17 mouse cellular contexts compared by ENCODE assay signal in the genomic region with DNA sequence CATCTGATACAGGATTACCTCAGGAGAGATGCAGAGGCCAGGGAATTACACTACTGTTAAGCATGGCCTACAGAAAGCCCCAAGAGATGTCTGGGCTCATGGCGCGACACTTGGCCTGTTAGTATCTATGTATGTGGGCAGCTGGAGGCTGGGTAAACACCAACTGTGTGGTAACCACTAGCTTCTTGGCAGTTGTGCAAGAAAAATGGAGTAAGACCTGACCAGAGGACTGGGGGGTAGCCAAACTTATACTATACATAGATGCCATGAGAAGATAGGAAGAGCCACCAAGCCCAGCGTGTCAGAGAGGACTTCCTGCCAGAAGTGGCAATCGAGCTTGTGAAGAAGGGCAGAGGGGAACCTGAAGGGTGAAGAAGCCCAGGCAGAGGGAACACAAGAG. TPM values are rescaled to one million over a fixed set of nuclear protein-coding genes. Genes with fewer than 3 reads are reported as not detected.
DNase-seq lines count a peak whose midpoint lies in the region; ATAC-seq and TF ChIP-seq lines count a peak whose summit lies in the region.
"Had no signal": no experiment of that assay in that cellular context is flagged by ENCODE, and none has a peak within 500 bp of the region (broad histone marks: within the 10 kb centered on the region; RNA-seq: fewer than 3 reads in every experiment).

No protein-coding gene starts in this region.

- intact Hi-C loops in left cerebral cortex, adult 2 months (cut with DNase I) = loop anchor here (5.0 kb wide), 1 partner anchor 40 kb away; no protein-coding TSS in a partner anchor

- TF ChIP-seq EP300 in stomach, postnatal 0 days (optimal IDR thresholded peaks at IDR 0.05) = no peak

- WGBS in liver, embryonic 11.5 days = 76% methylated on average over 4 of the region's 4 CpGs
- 59% methylated on average over 4 of the region's 4 CpGs for WGBS in liver, embryonic 12.5 days (ENCODE audit: insufficient replicate concordance)
- 91% methylated on average over 4 of the region's 4 CpGs for WGBS in stomach, postnatal 0 days

- no peaks in the 10 kb centered on the region for H3K9me3 ChIP-seq in liver, embryonic 11.5 days (ENCODE audit: control insufficient read depth, low read length)
- H3K9me3 ChIP-seq in liver, embryonic 12.5 days (replicated peaks) = no peaks in the 10 kb centered on the region
- H3K9me3 ChIP-seq in stomach, postnatal 0 days (ENCODE audit: control insufficient read depth, low read length) = no peaks in the 10 kb centered on the region
- H3K9me3 ChIP-seq: embryonic facial prominence, embryonic 12.5 days; forebrain, embryonic 10.5 days; limb, embryonic 10.5 days; lung, embryonic 15.5 days; midbrain, embryonic 12.5 days had no signal

- H3K4me3 ChIP-seq in liver, embryonic 11.5 days (ENCODE audit: low read depth, low read length) = no peak overlapping the region
- no peak overlapping the region for H3K4me3 ChIP-seq in liver, embryonic 12.5 days
- H3K4me3 ChIP-seq in stomach, postnatal 0 days (ENCODE audit: low read depth, low read length) = no peak overlapping the region
- H3K4me3 ChIP-seq in left cerebral cortex, adult 2 months = no peak overlapping the region
- H3K4me3 ChIP-seq: embryonic facial prominence, embryonic 12.5 days; forebrain, embryonic 10.5 days; heart, adult 2 months; limb, embryonic 10.5 days; lung, embryonic 15.5 days; midbrain, embryonic 12.5 days had no signal

- no peaks in the 10 kb centered on the region for H3K27me3 ChIP-seq in liver, embryonic 11.5 days (replicated peaks; ENCODE audit: control insufficient read depth, insufficient read depth, low read length)
- H3K27me3 ChIP-seq in liver, embryonic 12.5 days (replicated peaks) = no peaks in the 10 kb centered on the region
- H3K27me3 ChIP-seq in stomach, postnatal 0 days (ENCODE audit: control insufficient read depth, insufficient read depth, low read length) = no peaks in the 10 kb centered on the region
- H3K27me3 ChIP-seq: embryonic facial prominence, embryonic 12.5 days; lung, embryonic 15.5 days; midbrain, embryonic 12.5 days had no signal

- H3K36me3 ChIP-seq in liver, embryonic 11.5 days (ENCODE audit: control insufficient read depth, insufficient read depth, low read length) = no peaks in the 10 kb centered on the region
- H3K36me3 ChIP-seq in liver, embryonic 12.5 days = no peaks in the 10 kb centered on the region
- no peaks in the 10 kb centered on the region for H3K36me3 ChIP-seq in stomach, postnatal 0 days (ENCODE audit: control insufficient read depth, insufficient read depth, low read length)
- H3K36me3 ChIP-seq: embryonic facial prominence, embryonic 12.5 days; forebrain, embryonic 10.5 days; limb, embryonic 10.5 days; lung, embryonic 15.5 days; midbrain, embryonic 12.5 days had no signal

- DNase-seq in liver, embryonic 11.5 days (ENCODE audit: low spot score) = no peak
- peak; percentile 92 for DNase-seq in gonadal fat pad, adult 2 months (ENCODE audit: low read depth)
- DNase-seq in lung, postnatal 25 days (ENCODE audit: low spot score) = peak; percentile 21
- DNase-seq in stomach, postnatal 0 days (ENCODE audit: low spot score) = no peak
- no peak for DNase-seq in retina, embryonic 14.5 days (ENCODE audit: low spot score)
- no peak for DNase-seq in left cerebral cortex, adult 2 months (ENCODE audit: extremely low spot score in 1 of 2, low spot score in 2 of 2)
- DNase-seq in adrenal gland, adult 8-10 months = no peak

- peak; percentile 24; the same call in 1 of the 2 replicates for ATAC-seq in liver, embryonic 11.5 days (replicated peaks; ENCODE audit: low FRiP score)
- ATAC-seq in liver, embryonic 12.5 days = no peak
- ATAC-seq in stomach, postnatal 0 days (ENCODE audit: low FRiP score, low TSS enrichment) = 0 out of 2 replicates have a peak, but pooled peaks have one; percentile 32

- H3K27ac ChIP-seq in liver, embryonic 11.5 days (ENCODE audit: low read depth, low read length) = no peak overlapping the region
- no peak overlapping the region for H3K27ac ChIP-seq in liver, embryonic 12.5 days
- no peak overlapping the region for H3K27ac ChIP-seq in stomach, postnatal 0 days (replicated peaks)
- H3K27ac ChIP-seq in left cerebral cortex, adult 2 months = no peak overlapping the region
- H3K27ac ChIP-seq: embryonic facial prominence, embryonic 12.5 days; forebrain, embryonic 10.5 days; heart, adult 2 months; limb, embryonic 10.5 days; lung, embryonic 15.5 days; midbrain, embryonic 12.5 days had no signal

- H3K9ac ChIP-seq in liver, embryonic 11.5 days (ENCODE audit: low read depth, low read length) = no peak overlapping the region
- H3K9ac ChIP-seq in liver, embryonic 12.5 days = no peak overlapping the region
- H3K9ac ChIP-seq in stomach, postnatal 0 days (ENCODE audit: low read length) = no peak overlapping the region
- H3K9ac ChIP-seq: embryonic facial prominence, embryonic 12.5 days; lung, embryonic 15.5 days; midbrain, embryonic 12.5 days had no signal

- TF ChIP-seq CTCF in stomach, postnatal 0 days (IDR thresholded peaks at IDR 0.05; ENCODE audit: low read depth) = no peak
- TF ChIP-seq CTCF in left cerebral cortex, adult 2 months (IDR thresholded peaks at IDR 0.05) = no peak

- H3K4me1 ChIP-seq in liver, embryonic 11.5 days (replicated peaks; ENCODE audit: control insufficient read depth, insufficient read depth, low read length) = no peaks in the 10 kb centered on the region
- no peaks in the 10 kb centered on the region; the same call in 1 of the 2 replicates for H3K4me1 ChIP-seq in liver, embryonic 12.5 days
- no peaks in the 10 kb centered on the region for H3K4me1 ChIP-seq in stomach, postnatal 0 days (replicated peaks; ENCODE audit: control insufficient read depth, insufficient read depth)
- H3K4me1 ChIP-seq: embryonic facial prominence, embryonic 12.5 days; forebrain, embryonic 10.5 days; limb, embryonic 10.5 days; lung, embryonic 15.5 days; midbrain, embryonic 12.5 days had no signal

- H3K4me2 ChIP-seq in liver, embryonic 11.5 days = no peak overlapping the region
- H3K4me2 ChIP-seq in liver, embryonic 12.5 days = no peak overlapping the region
- no peak overlapping the region for H3K4me2 ChIP-seq in stomach, postnatal 0 days (replicated peaks; ENCODE audit: low read depth)
- H3K4me2 ChIP-seq: embryonic facial prominence, embryonic 12.5 days; lung, embryonic 15.5 days; midbrain, embryonic 12.5 days had no signal

RNA-seq across cellular contexts. Expression of a gene that starts 14.6 kb away (rescaled TPM):
- polyA plus RNA-seq in liver, embryonic 11.5 days (2014; fragmentation: Nextera tagmentation; extraction: Ambion mirVana) = not detected in 2 replicates
- polyA plus RNA-seq in liver, embryonic 12.5 days (2016; fragmentation: Nextera tagmentation; extraction: Ambion mirVana) = not detected in 2 replicates
- polyA plus RNA-seq in gonadal fat pad, adult 2 months (2012; rRNA removed) = 0.29 and 1.0 TPM in 2 replicates
- polyA plus RNA-seq in stomach, postnatal 0 days (2015; fragmentation: Nextera tagmentation; extraction: Ambion mirVana) = not detected in 2 replicates
- total RNA-seq in left cerebral cortex, adult 2 months (2021) = not detected
- total RNA-seq in adrenal gland, adult 8-10 months (2022) = under 1 TPM in 2 of 4 experiments, not detected in 2; 0.41 to 0.97 TPM
- total RNA-seq: heart, adult 2 months; heart, postnatal 10 days had no signal
- polyA plus RNA-seq: embryonic facial prominence, embryonic 12.5 days; forebrain, embryonic 10.5 days; heart, adult 2 months; hindbrain, embryonic 16.5 days; limb, embryonic 10.5 days; lung, embryonic 15.5 days; midbrain, embryonic 12.5 days; neural tube, embryonic 11.5 days had no signal

RNA-seq across cellular contexts. Expression of a gene that starts 47.6 kb away (rescaled TPM):
- 61.0 and 64.4 TPM in 2 replicates for polyA plus RNA-seq in liver, embryonic 11.5 days (2014; fragmentation: Nextera tagmentation; extraction: Ambion mirVana)
- 33.3 and 36.5 TPM in 2 replicates for polyA plus RNA-seq in liver, embryonic 12.5 days (2016; fragmentation: Nextera tagmentation; extraction: Ambion mirVana)
- polyA plus RNA-seq in gonadal fat pad, adult 2 months (2012; rRNA removed) = 36.2 and 36.9 TPM in 2 replicates
- 28.9 and 29.0 TPM in 2 replicates for polyA plus RNA-seq in stomach, postnatal 0 days (2015; fragmentation: Nextera tagmentation; extraction: Ambion mirVana)
- 10 to 100 TPM; 70.5 to 71.3 TPM for total RNA-seq in left cerebral cortex, adult 2 months (2021)
- 10 to 100 TPM; 31.4 to 49.5 (median 36.9) TPM for total RNA-seq in adrenal gland, adult 8-10 months (2022)

RNA-seq across cellular contexts. Expression of a gene that starts 56.1 kb away (rescaled TPM):
- polyA plus RNA-seq in liver, embryonic 11.5 days (2014; fragmentation: Nextera tagmentation; extraction: Ambion mirVana) = 8.6 and 9.2 TPM in 2 replicates
- 3.5 and 3.9 TPM in 2 replicates for polyA plus RNA-seq in liver, embryonic 12.5 days (2016; fragmentation: Nextera tagmentation; extraction: Ambion mirVana)
- 31.8 and 43.6 TPM in 2 replicates for polyA plus RNA-seq in gonadal fat pad, adult 2 months (2012; rRNA removed)
- 16.1 and 17.5 TPM in 2 replicates for polyA plus RNA-seq in stomach, postnatal 0 days (2015; fragmentation: Nextera tagmentation; extraction: Ambion mirVana)
- 100 to 1,000 TPM; 143 to 163 TPM for total RNA-seq in left cerebral cortex, adult 2 months (2021)
- total RNA-seq in adrenal gland, adult 8-10 months (2022) = 10 to 100 TPM; 56.0 to 79.4 (median 66.8) TPM

Comparison
In these comparisons a context has a peak if more than half of its experiments do, and no peak if none do; other contexts are left out.
1. DNase-seq: peak in gonadal fat pad, adult 2 months (single experiment) and lung, postnatal 25 days (single experiment); none in liver, embryonic 11.5 days (single experiment), stomach, postnatal 0 days (single experiment), retina, embryonic 14.5 days (single experiment), left cerebral cortex, adult 2 months (0 of 2) and adrenal gland, adult 8-10 months (single experiment).